Mouse (Mus musculus) retina, postnatal 7 days (tissue): ENCODE measurements around the gene Ssr4.
A peak's percentile ranks its signal among the peaks of the same experiment; 100 is the strongest.

Experiments
- DNase-seq: peaks from one replicate; pipeline ENCODE4 v3.0.0-alpha.2; 2012; ENCODE audit warnings: low read depth, low spot score

Ssr4 gene

DNA sequence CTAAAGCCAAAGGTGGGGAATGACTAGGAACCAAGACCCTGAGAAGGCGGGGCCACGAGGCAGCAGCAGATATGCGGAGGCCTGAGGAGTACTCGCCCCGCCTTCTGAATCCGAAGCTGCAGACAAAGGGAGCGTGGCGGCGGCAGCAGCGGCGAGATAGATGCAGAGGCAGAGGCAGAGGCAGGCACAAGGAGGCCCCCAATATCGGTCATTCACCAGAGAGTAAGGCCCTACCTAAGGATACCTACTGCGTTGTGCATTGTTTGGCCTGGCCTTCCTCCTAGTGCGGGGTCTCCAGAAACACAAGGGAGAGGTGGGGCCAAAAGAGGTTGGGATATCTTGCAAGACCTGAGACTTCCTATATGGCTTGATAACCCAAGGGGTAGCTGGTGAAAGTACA, 28.2 kb downstream of the Ssr4 start:
- DNase-seq: no peak

GRCm38 (mm10) chrX:73816596-73817314, 29.9 kb downstream of the Ssr4 start:
- no peak for DNase-seq

GRCm38 (mm10) chrX:73823747-73824146, 36.9 kb downstream of the Ssr4 start:
- DNase-seq: no peak

- peak; percentile 69 for DNase-seq
Measured at GRCm38 (mm10) chrX:73824185-73825151, 37.6 kb downstream of the Ssr4 start, which contains the start of gene Pdzd4. Gene Pdzd4, minus strand, starts transcription at chrX:73824969.

DNA sequence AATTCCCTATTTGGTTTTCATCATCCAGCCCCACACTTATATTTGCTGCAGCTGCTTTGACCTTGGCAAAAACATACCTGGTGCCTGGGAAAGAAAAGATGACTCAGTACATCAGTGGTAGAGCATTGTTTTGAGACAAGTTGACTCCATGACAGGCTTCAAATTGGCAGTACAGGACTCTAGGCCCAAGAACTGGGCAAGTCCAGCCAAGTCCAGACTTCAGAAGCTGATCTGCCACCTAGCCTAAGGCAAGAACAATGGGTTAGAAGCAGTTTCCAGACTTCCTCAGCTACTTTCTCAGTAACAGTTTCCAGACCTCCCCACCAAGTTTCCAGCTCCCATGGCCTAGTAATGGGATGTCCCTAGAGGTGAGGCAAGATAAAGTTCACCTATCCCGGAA, 48.9 kb downstream of the Ssr4 start:
- no peak for DNase-seq

- no peak for DNase-seq
Measured at GRCm38 (mm10) chrX:73836691-73837090, 49.9 kb downstream of the Ssr4 start.
